Mouse (Mus musculus) adrenal gland, postnatal 25 days (tissue): ENCODE measurements around the gene Ighmbp2. TPM values are rescaled to one million over a fixed set of nuclear protein-coding genes. Genes with fewer than 3 reads are reported as not detected.
"Not testable (repeated sequence)": the region's sequence is repeated elsewhere in the genome, so short reads cannot be mapped to it uniquely, and the experiment has no call there.

Experiments used
- DNase-seq: peaks from one replicate; pipeline ENCODE4 v3.0.0; 2021; ENCODE audit warnings: mixed read lengths
- microRNA-seq, 2 experiments: library from miRNA; unstranded; fragments of <30 nt; microRNA quantifications; one replicate each; pipeline ENCODE4 v1.2.0; 2021
- total RNA-seq: library from RNA; stranded (reverse); gene quantifications from 2 replicates; pipeline ENCODE4 v1.2.3, GENCODE M21; 2021

Gene Ighmbp2
- total RNA-seq, 1 experiment from 2014 or later: 9.1 TPM

GRCm38 (mm10) chr19:3281886-3282285 lies 931 bp downstream of the Ighmbp2 start:
- no peak for DNase-seq

GRCm38 (mm10) chr19:3275744-3276365 lies 7.0 kb downstream of the Ighmbp2 start:
- DNase-seq: no peak

- no peak for DNase-seq
These were observed 9.5 kb downstream of the Ighmbp2 start for GRCm38 (mm10) chr19:3273331-3273730.

GRCm38 (mm10) chr19:3271366-3271765 lies 11.5 kb downstream of the Ighmbp2 start:
- DNase-seq: no peak

- no peak for DNase-seq
These were observed 13.0 kb downstream of the Ighmbp2 start for GRCm38 (mm10) chr19:3269803-3270202.

GRCm38 (mm10) chr19:3269279-3269678 lies 13.5 kb downstream of the Ighmbp2 start:
- no peak for DNase-seq

- DNase-seq: no peak
These were observed 14.4 kb downstream of the Ighmbp2 start for GRCm38 (mm10) chr19:3268218-3268980.

- no peak for DNase-seq
These were observed 15.5 kb downstream of the Ighmbp2 start for GRCm38 (mm10) chr19:3267340-3267739.

- no peak for DNase-seq
These were observed 16.1 kb downstream of the Ighmbp2 start for GRCm38 (mm10) chr19:3266676-3267075.

- no peak for DNase-seq
These were observed 16.7 kb downstream of the Ighmbp2 start for GRCm38 (mm10) chr19:3266136-3266535.

GRCm38 (mm10) chr19:3265180-3265579 lies 17.6 kb downstream of the Ighmbp2 start:
- no peak for DNase-seq

- DNase-seq: no peak
These were observed 18.5 kb downstream of the Ighmbp2 start for GRCm38 (mm10) chr19:3264348-3264747.

- no peak for DNase-seq
These were observed 20.9 kb downstream of the Ighmbp2 start for GRCm38 (mm10) chr19:3261764-3262525.

- DNase-seq: no peak
These were observed 21.5 kb downstream of the Ighmbp2 start for GRCm38 (mm10) chr19:3261336-3261735.

- DNase-seq: no peak
These were observed 22.2 kb downstream of the Ighmbp2 start for GRCm38 (mm10) chr19:3260591-3260990.

GRCm38 (mm10) chr19:3260016-3260415 lies 22.8 kb downstream of the Ighmbp2 start:
- no peak for DNase-seq

GRCm38 (mm10) chr19:3225261-3225660 lies 57.6 kb downstream of the Ighmbp2 start:
- DNase-seq: not testable (repeated sequence)

- DNase-seq: not testable (repeated sequence)
These were observed 67.9 kb downstream of the Ighmbp2 start for GRCm38 (mm10) chr19:3214937-3215336.

Small RNA genes lying within 50 kb of the gene (microRNA-seq; reads per million reads assigned to microRNA genes)
- gene Mir6984: 0 reads per million in 2 experiments

Other genes with a start within 250 kb of the Ighmbp2 start
- 67.9 and 69.7 TPM in 2 replicates for gene Mrpl21, start 116 bp downstream of the Ighmbp2 start, total RNA-seq
- 392 and 423 TPM in 2 replicates for gene Cpt1a, start 39.3 kb upstream of the Ighmbp2 start, total RNA-seq
- gene Tesmin, start 105.8 kb upstream of the Ighmbp2 start, total RNA-seq: 0.52 and 0.97 TPM in 2 replicates
- 37.1 and 44.4 TPM in 2 replicates for gene Gal, start 131.5 kb upstream of the Ighmbp2 start, total RNA-seq